Mouse (Mus musculus): ENCODE measurements around the gene Adi1. TPM values are rescaled to one million over a fixed set of nuclear protein-coding genes. Genes with fewer than 3 reads are reported as not detected.

Gene Adi1
- 10 to 100 TPM; 55.4 to 62.9 TPM for total RNA-seq (2021)
- long read RNA-seq, experiment 1, transcript Adi1-201 (4 exons, 1,652 nt), result major isoform, 26 of 50 reads
- long read RNA-seq, experiment 1, partial matches to known transcripts, result 23 of 50 reads
- long read RNA-seq, experiment 1, other reads (novel, unspliced or antisense), result 1 of 50 reads
- long read RNA-seq, experiment 2, partial matches to known transcripts, result 8 of 12 reads
- long read RNA-seq, experiment 2, other reads (novel, unspliced or antisense), result 0 of 12 reads

GRCm38 (mm10) chr12:28675121-28675924, at the start of gene Adi1:
Adi1 (plus strand) TSS chr12:28675231.
- DNase-seq, result peak; percentile 87

- no peak for DNase-seq
Measured at GRCm38 (mm10) chr12:28625407-28625806, 49.6 kb upstream of the Adi1 start.

GRCm38 (mm10) chr12:28627092-28627491, 47.9 kb upstream of the Adi1 start:
- no peak for DNase-seq

- no peak for DNase-seq
Measured at GRCm38 (mm10) chr12:28628436-28628835, 46.6 kb upstream of the Adi1 start.

- DNase-seq, result no peak
Measured at GRCm38 (mm10) chr12:28635058-28635534, 39.9 kb upstream of the Adi1 start.

GRCm38 (mm10) chr12:28635535-28636476, 39.2 kb upstream of the Adi1 start, which contains the start of gene Rps7:
Rps7 (minus strand) TSS chr12:28635953.
- DNase-seq, result peak; percentile 94

GRCm38 (mm10) chr12:28636543-28636942, 38.5 kb upstream of the Adi1 start:
- DNase-seq, result no peak

- DNase-seq, result no peak
Measured at GRCm38 (mm10) chr12:28638778-28639177, 36.3 kb upstream of the Adi1 start.

GRCm38 (mm10) chr12:28649141-28650110, 25.6 kb upstream of the Adi1 start, which contains the start of gene Rnaseh1:
Rnaseh1 (plus strand) TSS chr12:28649602.
- DNase-seq, result peak; percentile 94

- DNase-seq, result no peak
Measured at GRCm38 (mm10) chr12:28662628-28663027, 12.4 kb upstream of the Adi1 start.

GRCm38 (mm10) chr12:28666734-28667133, 8.3 kb upstream of the Adi1 start:
- no peak for DNase-seq

GRCm38 (mm10) chr12:28667287-28667686, 7.7 kb upstream of the Adi1 start:
- no peak for DNase-seq

GRCm38 (mm10) chr12:28674038-28674720, 852 bp upstream of the Adi1 start:
- DNase-seq, result no peak

GRCm38 (mm10) chr12:28675925-28676209, 836 bp downstream of the Adi1 start:
- DNase-seq, result no peak

- DNase-seq, result no peak
Measured at GRCm38 (mm10) chr12:28684674-28685073, 9.6 kb downstream of the Adi1 start.

GRCm38 (mm10) chr12:28685771-28686170, 10.7 kb downstream of the Adi1 start:
- no peak for DNase-seq

- DNase-seq, result no peak
Measured at GRCm38 (mm10) chr12:28686199-28686879, 11.3 kb downstream of the Adi1 start.

- no peak for DNase-seq
Measured at GRCm38 (mm10) chr12:28688996-28689395, 14.0 kb downstream of the Adi1 start.

- no peak for DNase-seq
Measured at GRCm38 (mm10) chr12:28690730-28691129, 15.7 kb downstream of the Adi1 start.

GRCm38 (mm10) chr12:28693738-28694137, 18.7 kb downstream of the Adi1 start:
- DNase-seq, result no peak

Measured in adrenal gland, postnatal 10 days (tissue).